Mouse (Mus musculus): ENCODE measurements around the gene Fbxo9.
A peak's percentile ranks its signal among the peaks of the same experiment; 100 is the strongest.
"Not testable (repeated sequence)": the region's sequence is repeated elsewhere in the genome, so short reads cannot be mapped to it uniquely, and the experiment has no call there.

Fbxo9 gene

GRCm38 (mm10) chr9:78107912-78108795 is 711 bp downstream of the Fbxo9 start:
- DNase-seq (ENCODE audit: low spot score) = peak; percentile 76

DNA sequence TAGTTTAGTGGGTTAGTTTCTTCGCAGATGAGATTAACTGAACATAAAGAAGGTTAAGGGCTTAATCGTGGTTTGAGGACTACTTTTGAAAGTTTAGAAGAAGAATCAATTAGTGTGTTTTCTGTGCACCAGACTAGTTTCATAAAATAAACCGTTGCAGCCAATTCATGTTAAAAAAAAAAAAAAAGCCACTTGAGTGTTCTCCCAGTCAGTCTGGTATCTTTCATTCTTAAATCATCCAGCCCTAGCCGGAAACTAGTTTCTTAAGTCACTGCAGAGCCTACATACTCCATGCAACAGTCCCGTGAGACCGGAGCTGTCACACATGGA is 1.3 kb downstream of the Fbxo9 start:
- DNase-seq (ENCODE audit: low spot score) = no peak

DNA sequence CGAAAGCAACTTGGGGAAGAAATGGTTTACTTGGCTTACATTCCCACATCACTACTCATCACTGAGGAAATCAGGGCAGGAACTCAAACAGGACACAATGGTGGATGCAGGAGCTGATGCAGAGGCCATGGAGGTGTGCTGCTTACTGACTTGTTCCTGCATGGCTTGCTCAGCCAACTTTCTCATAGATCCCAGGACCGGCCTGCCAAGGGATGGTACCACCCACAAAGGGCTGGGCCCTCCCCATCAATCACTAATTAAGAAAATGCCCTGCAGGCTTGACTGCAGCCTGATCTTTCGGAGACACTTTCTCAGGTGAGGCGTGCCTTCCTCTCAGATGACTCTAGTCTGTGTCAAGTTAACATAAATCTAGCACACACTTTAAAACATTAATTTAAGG is 2.0 kb downstream of the Fbxo9 start:
- no peak for DNase-seq (ENCODE audit: low spot score)

DNA sequence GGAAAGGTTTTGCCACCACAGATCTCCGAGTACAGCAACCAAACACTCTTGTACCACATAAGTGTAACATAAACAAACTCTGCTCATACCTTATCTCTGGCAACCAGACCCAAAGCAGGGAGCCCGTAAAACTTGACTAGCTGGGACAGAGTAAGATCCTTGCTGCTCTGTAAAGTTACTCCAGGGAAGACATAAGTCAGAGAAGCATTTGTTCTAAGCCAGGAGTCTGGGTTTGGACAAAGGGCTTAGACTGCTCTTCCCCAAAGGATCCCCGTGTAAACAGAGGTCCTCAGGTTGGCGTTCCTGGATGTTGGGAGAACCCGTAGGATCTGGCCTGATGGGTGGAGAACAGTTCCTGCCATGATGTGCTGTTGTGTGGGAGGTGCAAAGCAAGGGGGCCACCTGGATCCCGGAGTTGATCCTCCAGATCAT is 3.3 kb downstream of the Fbxo9 start:
- peak; percentile 81 for DNase-seq (ENCODE audit: low spot score)

GRCm38 (mm10) chr9:78104973-78105372 is 3.9 kb downstream of the Fbxo9 start:
- peak; percentile 54 for DNase-seq (ENCODE audit: low spot score)

DNA sequence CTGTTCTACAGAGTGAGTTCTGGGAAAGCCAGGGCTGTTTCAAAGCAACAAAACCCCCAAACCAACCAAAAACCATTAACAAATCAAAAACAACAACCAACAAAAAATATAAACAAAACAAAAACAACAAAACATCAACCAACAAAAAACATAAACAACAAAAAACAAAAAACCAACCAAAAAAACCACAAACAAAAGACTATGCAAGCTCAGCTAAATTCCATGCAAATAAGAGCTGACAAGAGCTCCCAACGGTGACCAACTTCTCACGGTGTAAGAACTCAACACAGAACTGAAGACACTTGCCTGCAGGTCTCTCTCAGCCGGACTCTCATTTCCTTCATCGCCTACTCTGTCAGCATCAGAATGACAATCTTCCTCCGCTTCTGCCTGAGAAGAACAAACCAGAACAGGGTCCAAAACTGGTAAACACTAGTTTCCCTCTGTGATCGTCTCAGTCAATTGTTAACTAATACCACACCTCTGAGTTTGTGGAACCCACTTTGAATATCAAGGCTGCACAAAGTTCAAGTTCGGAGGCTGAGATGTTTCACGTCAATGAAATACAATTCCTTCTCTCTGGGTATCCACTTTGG is 4.8 kb downstream of the Fbxo9 start:
- no peak for DNase-seq (ENCODE audit: low spot score)

DNA sequence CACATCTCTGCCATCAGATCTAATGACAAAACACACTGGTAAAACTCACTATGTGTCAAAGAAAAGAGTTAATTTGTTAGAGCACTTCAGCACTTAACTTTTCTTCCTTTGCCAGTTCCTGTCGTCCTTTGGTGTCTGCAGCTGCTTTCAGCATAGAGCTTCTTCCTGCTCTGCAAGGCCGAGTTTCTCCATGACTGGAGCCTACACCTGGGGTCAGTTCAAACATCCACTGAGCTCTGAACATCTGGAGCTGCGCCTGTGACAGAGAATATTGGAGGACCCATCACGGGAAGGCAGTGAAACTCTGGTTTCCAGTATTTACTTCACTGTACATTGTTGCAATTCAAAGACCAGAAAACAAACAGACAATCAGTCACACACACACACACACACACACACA is 7.4 kb downstream of the Fbxo9 start:
- DNase-seq (ENCODE audit: low spot score) = no peak

- no peak for DNase-seq (ENCODE audit: low spot score)
Observed at GRCm38 (mm10) chr9:78100956-78101355, 7.9 kb downstream of the Fbxo9 start.

DNA sequence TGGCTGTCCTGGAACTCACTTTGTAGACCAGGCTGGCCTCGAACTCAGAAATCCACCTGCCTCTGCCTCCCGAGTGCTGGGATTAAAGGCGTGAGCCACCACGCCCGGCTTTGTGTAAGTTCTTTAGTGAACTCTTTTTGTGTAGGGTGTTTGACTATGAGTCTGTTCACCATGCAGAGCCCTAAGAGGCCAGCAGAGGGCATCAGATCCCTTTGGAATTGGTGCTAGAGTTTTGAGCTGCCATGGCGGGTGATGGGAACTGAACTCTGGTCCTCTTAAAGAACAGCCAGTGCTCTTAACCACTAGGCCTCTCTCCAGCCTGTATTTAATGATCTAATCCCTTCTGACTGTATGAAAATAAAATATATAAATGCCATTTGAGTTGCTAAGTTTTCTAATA is 12.5 kb downstream of the Fbxo9 start:
- no peak for DNase-seq (ENCODE audit: low spot score)

DNA sequence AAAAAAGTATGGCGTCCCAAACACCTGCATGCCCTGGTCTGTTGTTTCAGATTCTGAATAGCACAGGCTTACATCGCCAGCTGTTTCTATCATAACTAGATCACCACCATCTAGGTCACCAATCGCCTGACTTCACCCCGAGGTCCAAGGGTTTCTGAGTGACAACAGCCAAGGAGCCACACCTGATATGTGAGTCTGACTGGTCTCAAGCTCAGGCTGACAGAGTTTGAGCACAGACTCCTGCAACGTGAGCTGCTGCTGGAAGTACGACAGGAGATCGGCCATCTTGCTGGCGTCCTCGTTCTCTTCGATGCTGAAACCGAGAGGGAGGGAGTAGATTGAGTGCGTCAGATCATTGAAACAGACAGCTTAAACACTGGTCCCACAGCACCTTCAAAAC is 13.2 kb downstream of the Fbxo9 start:
- no peak for DNase-seq (ENCODE audit: low spot score)

DNA sequence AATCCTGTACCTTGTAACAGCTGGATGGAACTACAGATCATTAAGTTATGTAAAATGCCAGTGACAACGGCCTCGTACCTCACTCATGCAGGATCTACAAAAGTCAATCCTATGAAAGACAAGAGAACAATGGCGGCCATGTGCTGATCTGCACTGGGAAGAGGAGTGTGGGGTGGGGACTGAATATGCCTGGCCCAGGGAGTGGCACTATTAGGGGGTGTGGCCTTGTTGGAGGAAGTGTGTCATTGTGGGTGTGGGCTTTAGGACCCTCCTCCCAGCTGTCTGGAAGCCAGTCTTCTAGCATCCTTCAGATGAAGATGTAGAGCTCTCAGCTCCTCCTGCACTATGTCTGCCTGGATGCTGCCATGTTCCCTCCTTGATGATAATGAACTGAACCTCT is 18.3 kb downstream of the Fbxo9 start:
- no peak for DNase-seq (ENCODE audit: low spot score)

DNA sequence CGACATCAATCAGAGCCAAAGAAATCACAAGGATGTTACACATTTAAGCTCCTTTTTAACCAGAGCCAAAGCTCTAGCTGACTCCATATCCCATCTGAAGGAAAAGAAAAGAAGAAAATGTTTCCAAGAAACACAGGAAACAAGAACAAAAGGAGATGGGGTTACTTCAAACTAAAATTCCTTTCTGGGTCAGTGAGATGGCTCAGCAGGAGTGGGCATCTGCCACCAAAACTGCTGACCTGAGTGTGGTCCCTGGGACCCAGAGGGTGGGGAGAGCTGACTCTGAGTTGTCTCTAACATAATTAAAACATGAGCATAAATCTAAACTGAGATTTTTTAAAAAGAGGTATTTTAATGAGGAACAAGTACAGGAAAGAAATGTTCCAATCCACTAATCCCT is 19.0 kb downstream of the Fbxo9 start:
- DNase-seq (ENCODE audit: low spot score) = no peak

- DNase-seq (ENCODE audit: low spot score) = no peak
Observed at GRCm38 (mm10) chr9:78088971-78089370, 19.9 kb downstream of the Fbxo9 start.

- DNase-seq (ENCODE audit: low spot score) = no peak
Observed at GRCm38 (mm10) chr9:78088521-78088920, 20.3 kb downstream of the Fbxo9 start.

DNA sequence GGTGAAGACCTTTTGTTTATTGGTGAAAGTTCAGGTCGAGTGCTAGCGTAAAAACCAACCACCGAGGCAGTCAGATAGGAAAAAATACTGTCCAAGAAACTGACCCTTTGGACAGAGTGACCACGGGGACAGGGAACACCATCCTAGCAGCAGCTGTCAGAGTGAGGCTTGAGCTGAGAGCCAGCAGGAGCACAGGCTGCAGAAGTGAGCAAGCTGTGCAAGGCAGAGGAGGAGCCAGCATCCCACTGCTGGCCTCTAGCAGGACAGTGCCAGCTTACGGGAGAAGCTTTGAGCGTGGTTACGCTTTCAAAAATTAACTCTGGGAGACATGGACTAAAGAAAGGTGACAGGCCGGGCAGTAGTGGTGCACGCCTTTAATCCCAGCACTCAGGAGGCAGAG is 21.1 kb downstream of the Fbxo9 start:
- no peak for DNase-seq (ENCODE audit: low spot score)

GRCm38 (mm10) chr9:78085722-78086287 is 23.1 kb downstream of the Fbxo9 start:
- no peak for DNase-seq (ENCODE audit: low spot score)

GRCm38 (mm10) chr9:78084341-78084740 is 24.5 kb downstream of the Fbxo9 start:
- no peak for DNase-seq (ENCODE audit: low spot score)

DNA sequence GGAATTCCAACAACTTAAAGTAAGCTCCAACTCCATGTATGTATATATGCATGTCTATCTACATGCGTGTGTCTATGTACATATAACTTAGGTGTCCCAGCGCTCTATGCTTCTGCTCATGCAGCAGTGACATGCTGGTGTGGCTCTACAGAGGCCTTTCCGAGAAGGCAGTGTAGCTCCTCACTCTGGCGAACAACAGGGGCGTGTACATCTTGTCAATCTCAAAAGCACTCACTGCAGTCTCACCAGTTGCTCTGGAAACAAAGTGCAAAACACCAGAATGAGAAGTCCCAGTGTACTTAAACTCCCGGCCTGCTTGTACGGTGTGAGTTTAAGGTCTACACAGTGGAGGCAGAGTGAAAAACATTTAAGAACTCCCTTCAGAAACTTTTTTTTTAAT is 27.0 kb downstream of the Fbxo9 start:
- no peak for DNase-seq (ENCODE audit: low spot score)

DNA sequence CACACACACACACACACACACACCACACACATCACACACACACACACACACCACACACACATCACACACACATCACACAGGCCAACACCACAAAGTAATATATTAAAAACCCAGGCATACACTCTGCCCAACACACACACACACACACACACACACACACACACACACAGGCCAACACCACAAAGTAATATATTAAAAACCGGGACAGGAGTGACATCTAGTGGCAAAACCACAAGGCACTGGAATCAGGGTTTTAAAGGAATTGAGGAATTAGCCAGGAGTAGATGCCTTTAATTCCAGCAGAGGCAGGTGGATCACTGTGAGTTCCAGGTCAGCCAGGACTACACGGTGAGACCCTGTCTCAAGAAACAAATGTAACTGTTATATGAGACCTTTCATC is 30.6 kb downstream of the Fbxo9 start:
- DNase-seq (ENCODE audit: low spot score) = no peak

DNA sequence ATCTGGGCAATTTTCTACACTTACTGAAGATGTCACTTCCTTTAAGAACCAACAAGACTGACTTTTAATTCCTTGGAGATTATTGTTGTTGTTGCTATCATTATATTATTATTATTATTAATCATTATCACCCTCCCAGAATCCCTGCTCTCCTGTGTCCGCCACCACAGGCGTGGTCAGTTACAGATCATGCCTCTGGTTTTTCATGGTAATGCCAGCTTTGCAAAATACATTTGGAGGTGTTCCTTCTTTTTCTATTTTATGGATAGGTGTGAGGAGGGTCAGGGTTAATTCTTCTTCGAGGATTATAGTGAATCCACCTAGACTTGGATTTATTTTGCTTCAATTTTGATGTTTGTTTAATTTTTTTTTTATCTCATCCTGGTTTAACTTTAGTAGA is 33.6 kb downstream of the Fbxo9 start:
- no peak for DNase-seq (ENCODE audit: low spot score)

DNA sequence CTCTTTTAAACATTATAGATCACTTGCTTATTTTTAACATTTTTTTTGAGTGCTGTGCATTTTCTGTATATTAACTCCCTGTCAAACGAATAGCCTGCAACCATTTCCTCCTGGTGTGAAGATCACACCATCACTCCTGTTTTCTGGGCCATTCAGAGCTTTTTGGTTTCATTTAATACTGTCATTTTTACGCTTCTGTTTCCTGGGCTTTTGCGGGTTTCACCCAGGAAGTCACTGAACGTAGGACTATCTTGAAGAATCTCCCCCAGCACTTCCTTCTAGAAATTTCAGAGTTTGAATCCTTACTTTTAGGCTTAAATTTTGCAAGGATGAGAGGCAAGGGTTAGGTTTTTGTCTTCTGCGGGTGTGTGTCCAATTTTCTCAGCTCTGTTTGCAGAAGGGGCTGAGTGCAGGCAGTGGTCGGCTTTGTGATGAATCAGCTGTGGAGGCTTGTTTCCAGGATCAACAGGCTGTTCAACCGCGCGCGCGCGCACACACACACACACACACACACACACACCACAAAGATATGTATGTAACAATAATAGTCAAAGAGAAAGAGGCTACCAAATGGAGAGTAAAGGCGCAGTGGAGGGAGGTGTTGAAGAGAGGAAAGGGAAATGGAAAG is 35.0 kb downstream of the Fbxo9 start:
- no peak for DNase-seq (ENCODE audit: low spot score)

- DNase-seq (ENCODE audit: low spot score) = not testable (repeated sequence)
Observed at GRCm38 (mm10) chr9:78073291-78073690, 35.6 kb downstream of the Fbxo9 start.

DNA sequence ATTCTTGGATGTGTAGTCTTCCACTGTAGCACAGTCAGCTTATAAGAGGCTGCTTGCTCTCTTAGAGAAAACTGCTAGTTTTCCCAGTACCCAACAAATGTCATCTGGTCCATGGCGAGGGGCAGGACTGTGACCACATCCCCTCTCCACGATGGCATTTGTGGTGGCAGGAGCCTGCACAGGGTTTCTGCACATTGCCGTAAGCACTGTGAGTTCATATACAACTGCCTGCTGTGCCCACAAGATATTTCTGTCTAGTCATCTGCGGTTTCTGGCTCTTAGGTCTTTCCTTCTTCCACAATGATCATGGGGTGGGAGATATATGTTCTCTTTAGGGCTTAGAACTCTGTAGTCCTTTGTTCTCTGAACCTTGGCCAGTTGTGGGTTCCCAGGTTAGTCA is 37.2 kb downstream of the Fbxo9 start:
- DNase-seq (ENCODE audit: low spot score) = no peak
